Mouse (Mus musculus): ENCODE data around the gene D430041D05Rik.

- no peak for TF ChIP-seq CTCF (IDR thresholded peaks at IDR 0.05; ENCODE audit: borderline replicate concordance, insufficient read depth, low read length)
- TF ChIP-seq POLR2A (IDR thresholded peaks at IDR 0.05; ENCODE audit: low read depth, low read length), result peak; percentile 92
Measured at GRCm38 (mm10) chr2:104095741-104096213, 315.0 kb downstream of the D430041D05Rik start, which contains the start of gene Cd59a.
